Mouse (Mus musculus) embryonic fibroblast, embryonic 13.5 days (primary cell): Measurements from ENCODE around the gene Ikzf1.

Source experiments
- CTCF ChIP-seq: IDR thresholded peaks from 2 replicates; pipeline ENCODE4 v1.5.1; 2011; ENCODE audit warnings: mild to moderate bottlenecking, control low read depth, low read length, moderate library complexity, borderline replicate concordance; ENCODE audit not compliant: insufficient read depth
- POLR2A ChIP-seq: IDR thresholded peaks from 2 replicates; pipeline ENCODE4 v1.6.1; 2011; ENCODE audit warnings: low read depth, mild to moderate bottlenecking, control low read depth, low read length, moderate library complexity

DNA sequence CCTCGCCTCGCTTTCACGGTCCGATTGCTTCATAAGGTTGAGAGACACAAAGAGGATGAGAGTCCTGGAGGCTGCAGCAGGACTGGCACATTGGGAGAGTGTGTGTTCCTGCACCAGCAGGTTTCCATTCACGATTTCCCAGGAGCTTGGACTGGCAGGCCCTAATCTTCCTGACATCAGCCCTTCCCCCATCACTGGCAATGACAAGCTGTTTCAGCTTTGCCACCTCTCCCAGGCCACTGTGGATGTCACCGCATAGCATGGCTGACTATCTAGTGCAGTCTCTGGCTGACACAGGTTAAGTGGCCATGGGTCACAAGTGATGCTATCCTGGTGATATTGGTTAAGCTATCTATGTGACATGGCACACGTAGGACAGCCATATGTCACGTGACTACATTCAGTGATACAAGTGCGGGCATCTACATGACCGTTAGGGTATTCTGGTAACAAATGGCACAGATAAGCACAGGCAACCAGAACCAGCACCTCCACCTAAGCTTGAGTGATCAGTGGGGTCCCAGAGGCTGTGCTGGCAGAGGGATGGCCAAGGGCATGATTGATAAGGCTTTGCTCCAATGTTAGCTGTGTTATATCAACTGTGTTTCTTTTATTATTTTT, 43.2 kb downstream of the Ikzf1 start:
- TF ChIP-seq POLR2A (no peak), CTCF (no peak)
